Mouse (Mus musculus) forebrain, embryonic 14.5 days (tissue): ENCODE results near the gene Olfr51. TPM values are rescaled to one million over a fixed set of nuclear protein-coding genes. Genes with fewer than 3 reads are reported as not detected.

Source experiments
- ATAC-seq: fragments of 200-750 bp; cut with Nextera tagmentation; 2 replicates; pipeline ENCODE4 v1.8.0; 2017; ENCODE audit warnings: mild to moderate bottlenecking, moderate library complexity
- DNase-seq: peaks from one replicate; pipeline ENCODE4 v3.0.0-alpha.2; 2015; ENCODE audit warnings: low spot score
- H3K27ac ChIP-seq: fragments of 300-500 bp; sonication (generic); 2 replicates; pipeline ENCODE4 v1.5.1; 2014; ENCODE audit warnings: low read depth, mild to moderate bottlenecking, control low read depth, low read length, moderate library complexity
- H3K27me3 ChIP-seq: fragments of 300-500 bp; sonication (generic); replicated peaks from 2 replicates; pipeline ENCODE4 v1.6.1; 2014; ENCODE audit warnings: low read length, control low read depth, mixed read lengths; ENCODE audit not compliant: control insufficient read depth, insufficient read depth
- H3K36me3 ChIP-seq: fragments of 300-500 bp; sonication (generic); 2 replicates; pipeline ENCODE4 v1.6.1; 2014; ENCODE audit warnings: low read length, control low read depth; ENCODE audit not compliant: control insufficient read depth, insufficient read depth
- H3K4me1 ChIP-seq: fragments of 300-500 bp; sonication (generic); 2 replicates; pipeline ENCODE4 v1.6.1; 2014; ENCODE audit warnings: antibody characterized with exemption, low read length, control low read depth; ENCODE audit not compliant: control insufficient read depth, insufficient read depth
- H3K4me2 ChIP-seq: fragments of 300-500 bp; sonication (generic); 2 replicates; pipeline ENCODE4 v1.6.1; 2014; ENCODE audit warnings: mild to moderate bottlenecking, control low read depth, low read length
- H3K4me3 ChIP-seq: fragments of 300-500 bp; sonication (generic); 2 replicates; pipeline ENCODE4 v1.5.1; 2014; ENCODE audit warnings: low read depth, low read length, control low read depth
- H3K9ac ChIP-seq: fragments of 300-500 bp; sonication (generic); 2 replicates; pipeline ENCODE4 v1.6.1; 2014; ENCODE audit warnings: mild to moderate bottlenecking, low read length, control low read depth, moderate library complexity
- H3K9me3 ChIP-seq: fragments of 300-500 bp; sonication (generic); replicated peaks from 2 replicates; pipeline ENCODE4 v1.6.1; 2016; ENCODE audit warnings: low read length, control low read depth, mixed read lengths; ENCODE audit not compliant: control insufficient read depth
- WGBS: fragments of 180-500 bp; shearing (Covaris S2); extraction: QIAGEN DNeasy Blood & Tissue Kit; methylation state at CpG from one replicate; pipeline ENCODE4 v1.1.7; 2014; 5-methylcytosine and 5-hydroxymethylcytosine counted together
- polyA plus RNA-seq: library from polyadenylated mRNA; unstranded; fragments of >200 nt; fragmentation: Nextera tagmentation; extraction: Ambion mirVana; gene quantifications from 2 replicates; pipeline ENCODE4 v1.2.1, GENCODE M21; 2014

The Olfr51 gene
- polyA plus RNA-seq, 1 experiment from 2014 or later = not detected

DNA sequence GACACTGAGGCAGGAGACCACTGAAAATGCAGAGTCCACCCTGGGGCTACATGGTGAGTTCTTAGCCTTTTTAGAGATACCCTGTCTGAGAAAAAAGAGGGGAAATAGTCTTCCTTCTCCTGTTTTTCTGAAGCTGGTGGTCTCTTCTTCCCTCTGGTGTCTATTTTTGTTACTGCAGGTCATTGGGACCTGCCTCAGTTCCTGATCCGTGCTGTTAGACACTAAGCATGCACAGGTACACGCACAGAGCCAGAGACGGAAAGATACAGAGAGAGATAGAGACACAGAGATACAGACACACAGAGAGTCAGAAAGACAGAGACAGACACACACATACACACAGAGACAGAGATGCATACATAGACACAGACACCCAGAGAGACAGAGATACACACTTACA is 49.8 kb downstream of the Olfr51 start:
- Histone ChIP-seq H3K9ac (no peak overlapping the region), H3K4me2 (no peak overlapping the region), H3K4me3 (no peak overlapping the region), H3K9me3 (no peaks in the 10 kb centered on the region), H3K36me3 (no peaks in the 10 kb centered on the region), H3K4me1 (no peaks in the 10 kb centered on the region), H3K27ac (no peak overlapping the region), H3K27me3 (no peaks in the 10 kb centered on the region)
- no peak for ATAC-seq
- peak; percentile 37 for DNase-seq
- 54% methylated on average over 3 of the region's 3 CpGs for WGBS

DNA sequence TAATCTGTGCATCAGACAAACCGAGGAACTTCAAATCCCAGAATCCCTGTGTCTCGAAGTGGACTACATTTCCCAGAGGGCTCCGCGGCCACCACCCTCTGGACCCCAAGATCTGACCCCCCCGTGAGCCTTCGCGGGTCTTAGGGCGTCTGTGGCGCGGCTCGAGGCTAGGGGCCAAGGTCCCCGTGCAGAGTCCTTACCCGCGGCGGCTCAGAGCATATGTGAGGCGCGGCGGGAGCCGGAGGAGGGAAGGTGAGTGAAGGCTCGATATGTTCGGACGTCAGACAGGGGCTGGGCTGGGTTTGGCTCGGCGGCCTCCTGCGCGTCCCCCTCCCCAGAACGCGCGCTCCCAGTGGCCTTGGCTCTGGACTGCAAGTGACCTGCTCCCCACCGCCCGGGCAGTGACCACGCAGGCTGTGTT is 55.8 kb downstream of the Olfr51 start, which contains the start of gene Zfp354a:
Gene Zfp354a, plus strand, starts transcription at position 107 of the 421 bp plus-strand sequence.
- H3K9ac ChIP-seq = peak within 1 kb of the TSS; percentile 78
- DNase-seq = peak; percentile 92
- under 1% methylated on average over 32 of the region's 32 CpGs for WGBS
- H3K27ac ChIP-seq = no peak within 1 kb of the TSS
- peak; percentile 90 for ATAC-seq
- H3K36me3 ChIP-seq = 0 out of 2 replicates have a peak, but pooled peaks cover 12% of the 10 kb centered on the region
- no peaks in the 10 kb centered on the region for H3K27me3 ChIP-seq
- H3K9me3 ChIP-seq = no peaks in the 10 kb centered on the region
- H3K4me2 ChIP-seq = peak within 1 kb of the TSS; percentile 69
- H3K4me3 ChIP-seq = peak within 1 kb of the TSS; percentile 61
- peaks cover 8% of the 10 kb centered on the region for H3K4me1 ChIP-seq

Other genes starting within 250 kb of the Olfr51 start
- gene Zfp354c, start 175.9 kb upstream of the Olfr51 start, polyA plus RNA-seq = 56.7 and 77.1 TPM in 2 replicates
- 1.9 and 2.0 TPM in 2 replicates for gene Zfp879, start 162.0 kb upstream of the Olfr51 start, polyA plus RNA-seq
- gene Grm6, start 152.9 kb upstream of the Olfr51 start, polyA plus RNA-seq = not detected in 2 replicates
- gene Zfp454, start 115.9 kb upstream of the Olfr51 start, polyA plus RNA-seq = 17.7 and 18.4 TPM in 2 replicates
- 51.0 and 57.0 TPM in 2 replicates for gene Zfp2, start 87.4 kb upstream of the Olfr51 start, polyA plus RNA-seq
- 3.2 and 4.3 TPM in 2 replicates for gene Zfp354b, start 72.0 kb upstream of the Olfr51 start, polyA plus RNA-seq
- gene 4933414I15Rik, start 59.8 kb upstream of the Olfr51 start, polyA plus RNA-seq = not detected in 2 replicates
- gene Prop1, start 49.8 kb upstream of the Olfr51 start, polyA plus RNA-seq = not detected in 2 replicates
- not detected in 2 replicates for gene Olfr1378, start 37.1 kb upstream of the Olfr51 start, polyA plus RNA-seq
- not detected in 2 replicates for gene Olfr1377, start 21.6 kb upstream of the Olfr51 start, polyA plus RNA-seq
- not detected in 2 replicates for gene Olfr54, start 10.6 kb downstream of the Olfr51 start, polyA plus RNA-seq
- gene Olfr1375, start 44.5 kb downstream of the Olfr51 start, polyA plus RNA-seq = not detected in 2 replicates
- 11.1 and 15.0 TPM in 2 replicates for gene Zfp354a, start 55.7 kb downstream of the Olfr51 start, polyA plus RNA-seq
- gene Gm12569, start 216.9 kb downstream of the Olfr51 start, polyA plus RNA-seq = not detected in 2 replicates